Mouse (Mus musculus) liver, embryonic 14.5 days (tissue): ENCODE results near the gene Kpna6. TPM values are rescaled to one million over a fixed set of nuclear protein-coding genes. Genes with fewer than 3 reads are reported as not detected.
A peak's percentile ranks its signal among the peaks of the same experiment; 100 is the strongest.

Experiments
- ATAC-seq: fragments of 200-750 bp; cut with Nextera tagmentation; 2 replicates; pipeline ENCODE4 v1.8.0; 2017; ENCODE audit warnings: moderate number of reproducible peaks, mild to moderate bottlenecking, moderate library complexity; ENCODE audit not compliant: insufficient read depth
- DNase-seq, 3 experiments: peaks; one replicate each; pipeline ENCODE4 v3.0.0-alpha.2; 2012 to 2013; ENCODE audit warnings: low read depth in 3 of 3, low spot score in 3 of 3
- H3K27ac ChIP-seq: fragments of 300-500 bp; sonication (generic); 2 replicates; pipeline ENCODE4 v1.5.1; 2014; ENCODE audit warnings: moderate library complexity, mild to moderate bottlenecking, control low read depth, inconsistent platforms
- H3K27me3 ChIP-seq: fragments of 300-500 bp; sonication (generic); 2 replicates; pipeline ENCODE4 v1.6.1; 2014; ENCODE audit warnings: mild to moderate bottlenecking, low read length, moderate library complexity; ENCODE audit not compliant: control insufficient read depth, insufficient read depth
- H3K36me3 ChIP-seq: fragments of 300-500 bp; sonication (generic); replicated peaks from 2 replicates; pipeline ENCODE4 v1.6.1; 2014; ENCODE audit warnings: low read depth; ENCODE audit not compliant: control insufficient read depth, insufficient read depth
- H3K4me1 ChIP-seq, 2 experiments: fragments of 200-500 bp in 1 of 2; fragments of 300-500 bp in 1 of 2; sonication (generic) in 1 of 2; replicated peaks; 2 replicates each; pipeline ENCODE4 v1.6.1; 2012 to 2014; ENCODE audit warnings: antibody characterized with exemption in 1 of 2, inconsistent platforms in 1 of 2, low read length in 1 of 2; ENCODE audit not compliant: control insufficient read depth in 2 of 2, insufficient read depth in 2 of 2
- H3K4me2 ChIP-seq: fragments of 300-500 bp; sonication (generic); 2 replicates; pipeline ENCODE4 v1.6.1; 2014; ENCODE audit warnings: low read depth, mild to moderate bottlenecking, control low read depth, moderate library complexity
- H3K4me3 ChIP-seq, 2 experiments: fragments of 200-500 bp in 1 of 2; fragments of 300-500 bp in 1 of 2; sonication (generic) in 1 of 2; 2 replicates each; pipeline ENCODE4 v1.5.1; 2012 to 2014; ENCODE audit warnings: low read depth in 2 of 2, low read length in 2 of 2, mild to moderate bottlenecking in 2 of 2, control low read depth in 1 of 2, inconsistent platforms in 1 of 2, moderate library complexity in 1 of 2; ENCODE audit not compliant: insufficient read depth in 1 of 2
- H3K9ac ChIP-seq: fragments of 300-500 bp; sonication (generic); replicated peaks from 2 replicates; pipeline ENCODE4 v1.6.1; 2014; ENCODE audit warnings: mild to moderate bottlenecking, control low read depth, moderate library complexity
- H3K9me3 ChIP-seq: fragments of 300-500 bp; sonication (generic); 2 replicates; pipeline ENCODE4 v1.6.1; 2016; ENCODE audit warnings: low read length, mixed read lengths; ENCODE audit not compliant: control insufficient read depth
- CTCF ChIP-seq: IDR thresholded peaks from 2 replicates; pipeline ENCODE4 v1.5.1; 2016; ENCODE audit warnings: antibody characterized with exemption, low read depth, control low read depth
- EP300 ChIP-seq: IDR thresholded peaks from 2 replicates; pipeline ENCODE4 v1.6.1; 2016; ENCODE audit warnings: antibody characterized with exemption, low read depth
- WGBS: fragments of 180-500 bp; shearing (Covaris S2); extraction: QIAGEN DNeasy Blood & Tissue Kit; methylation state at CpG from one replicate; pipeline ENCODE4 v1.1.7; 2014; ENCODE audit not compliant: insufficient replicate concordance; 5-methylcytosine and 5-hydroxymethylcytosine counted together
- microRNA-seq: library from miRNA; unstranded; fragments of <30 nt; microRNA quantifications from one replicate; pipeline ENCODE4, GENCODE M21; 2016
- polyA plus RNA-seq, 2 experiments: library from polyadenylated mRNA; depleted of rRNA in 1 of 2; stranded (reverse) in 1 of 2; unstranded in 1 of 2; fragments of >200 nt; fragmentation: Nextera tagmentation in 1 of 2; extraction: Ambion mirVana in 1 of 2; gene quantifications; 2 replicates each; pipeline versions ENCODE4 v1.2.1 to v1.2.3; 2012 to 2014

Gene Kpna6
- polyA plus RNA-seq, 2 experiments: 5.4 to 10.1 TPM

DNA sequence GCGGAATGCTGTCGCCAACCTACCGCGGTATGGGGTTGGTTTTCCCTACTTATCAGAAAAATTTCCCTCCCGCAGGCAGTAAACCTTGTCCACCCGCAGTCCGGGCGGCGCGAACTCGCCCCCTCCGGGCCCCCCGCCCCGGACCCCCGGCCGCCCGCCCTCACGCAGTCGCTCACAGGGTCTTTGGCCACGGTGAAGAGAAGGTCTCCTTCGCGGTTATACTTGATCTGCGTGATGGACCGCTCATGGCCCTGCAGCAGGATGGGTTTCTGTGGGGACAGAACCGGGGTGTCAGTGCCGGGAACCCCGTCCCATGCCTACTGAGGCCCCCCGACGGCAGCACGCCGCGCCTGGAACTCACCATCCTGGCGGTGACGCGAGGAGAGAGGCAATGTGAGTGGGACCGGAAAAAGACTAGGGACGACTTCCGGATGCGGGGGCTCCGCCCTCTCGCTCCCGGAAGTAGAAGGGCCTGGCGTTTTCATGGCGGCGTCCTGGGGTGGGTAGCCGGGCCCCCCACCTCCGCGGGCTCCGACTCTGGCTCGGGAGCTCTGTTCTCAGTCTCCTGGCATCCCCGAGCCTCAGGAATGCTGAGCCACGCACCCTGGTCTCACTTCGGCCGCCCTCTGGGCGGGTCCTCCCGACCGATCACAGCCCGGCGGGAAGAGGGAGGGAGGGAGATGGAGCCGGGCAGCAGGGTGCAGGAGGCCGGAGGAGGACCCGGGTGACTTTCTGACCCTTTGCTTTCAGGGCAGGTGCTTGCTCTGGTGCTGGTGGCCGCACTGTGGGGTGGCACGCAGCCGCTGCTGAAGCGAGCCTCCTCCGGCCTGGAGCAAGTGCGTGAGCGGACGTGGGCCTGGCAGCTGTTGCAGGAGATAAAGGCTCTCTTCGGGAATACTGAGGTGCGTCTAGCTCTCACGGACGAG, 72.1 kb downstream of the Kpna6 start, which contains the start of the genes Eif3i and Tmem234:
Gene Eif3i (minus strand): TSS at position 416 of the 926 bp plus-strand sequence.
Gene Tmem234 (plus strand): TSS at position 436 of the 926 bp plus-strand sequence.
- Histone ChIP-seq H3K4me1 (peaks cover 16% of the 10 kb centered on the region in 2 experiments), H3K27me3 (no peaks in the 10 kb centered on the region), H3K4me3 (peak within 1 kb of the TSS; percentile 70 to 93), H3K9ac (peak within 1 kb of the TSS; percentile 93), H3K4me2 (peak within 1 kb of the TSS; percentile 89), H3K27ac (peak within 1 kb of the TSS; percentile 81), H3K9me3 (no peaks in the 10 kb centered on the region), H3K36me3 (peaks cover 42% of the 10 kb centered on the region)
- whole genome bisulfite sequencing: under 1% methylated on average over 74 of the region's 74 CpGs
- ATAC-seq: peak; percentile 91
- TF ChIP-seq EP300 (peak; percentile 36; the same call in 1 of the 2 replicates), CTCF (peak; percentile 37)
- peak; percentile 68 to 75 (median 70) for DNase-seq

Small RNA genes within 50 kb of the gene (microRNA-seq; reads per million reads assigned to microRNA genes)
- not detected for gene Mir7016

Other genes starting within 250 kb of the Kpna6 start
- gene Zbtb8b, start 231.9 kb downstream of the Kpna6 start, polyA plus RNA-seq (2012; rRNA removed): 0.31 and 0.39 TPM in 2 replicates
- gene Zbtb8b, start 231.9 kb downstream of the Kpna6 start, polyA plus RNA-seq (2014; fragmentation: Nextera tagmentation; extraction: Ambion mirVana): 0.80 and 0.91 TPM in 2 replicates
- gene Bsdc1, start 211.2 kb downstream of the Kpna6 start, polyA plus RNA-seq (2012; rRNA removed): 30.5 and 34.7 TPM in 2 replicates
- 52.1 and 52.4 TPM in 2 replicates for gene Bsdc1, start 211.2 kb downstream of the Kpna6 start, polyA plus RNA-seq (2014; fragmentation: Nextera tagmentation; extraction: Ambion mirVana)
- gene Tssk3, start 181.7 kb downstream of the Kpna6 start, polyA plus RNA-seq (2012; rRNA removed): not detected in 2 replicates
- gene Tssk3, start 181.7 kb downstream of the Kpna6 start, polyA plus RNA-seq (2014; fragmentation: Nextera tagmentation; extraction: Ambion mirVana): not detected in 2 replicates
- gene Fam229a, start 181.6 kb downstream of the Kpna6 start, polyA plus RNA-seq (2012; rRNA removed): 0.40 and 0.54 TPM in 2 replicates
- 0.37 and 0.44 TPM in 2 replicates for gene Fam229a, start 181.6 kb downstream of the Kpna6 start, polyA plus RNA-seq (2014; fragmentation: Nextera tagmentation; extraction: Ambion mirVana)
- gene Marcksl1, start 159.2 kb downstream of the Kpna6 start, polyA plus RNA-seq (2012; rRNA removed): 30.6 and 34.8 TPM in 2 replicates
- gene Marcksl1, start 159.2 kb downstream of the Kpna6 start, polyA plus RNA-seq (2014; fragmentation: Nextera tagmentation; extraction: Ambion mirVana): 38.2 and 42.0 TPM in 2 replicates
- 59.4 and 76.5 TPM in 2 replicates for gene Hdac1, start 130.1 kb downstream of the Kpna6 start, polyA plus RNA-seq (2012; rRNA removed)
- 107 and 114 TPM in 2 replicates for gene Hdac1, start 130.1 kb downstream of the Kpna6 start, polyA plus RNA-seq (2014; fragmentation: Nextera tagmentation; extraction: Ambion mirVana)
- 2.7 and 3.1 TPM in 2 replicates for gene Lck, start 99.1 kb downstream of the Kpna6 start, polyA plus RNA-seq (2012; rRNA removed)
- 3.9 TPM in 2 replicates for gene Lck, start 99.1 kb downstream of the Kpna6 start, polyA plus RNA-seq (2014; fragmentation: Nextera tagmentation; extraction: Ambion mirVana)
- 7.6 TPM in 2 replicates for gene Fam167b, start 94.2 kb downstream of the Kpna6 start, polyA plus RNA-seq (2012; rRNA removed)
- gene Fam167b, start 94.2 kb downstream of the Kpna6 start, polyA plus RNA-seq (2014; fragmentation: Nextera tagmentation; extraction: Ambion mirVana): 5.4 and 5.8 TPM in 2 replicates
- 223 and 242 TPM in 2 replicates for gene Eif3i, start 72.1 kb downstream of the Kpna6 start, polyA plus RNA-seq (2012; rRNA removed)
- gene Eif3i, start 72.1 kb downstream of the Kpna6 start, polyA plus RNA-seq (2014; fragmentation: Nextera tagmentation; extraction: Ambion mirVana): 201 and 225 TPM in 2 replicates
- 78.5 and 84.2 TPM in 2 replicates for gene Tmem234, start 72.1 kb downstream of the Kpna6 start, polyA plus RNA-seq (2012; rRNA removed)
- 108 and 129 TPM in 2 replicates for gene Tmem234, start 72.1 kb downstream of the Kpna6 start, polyA plus RNA-seq (2014; fragmentation: Nextera tagmentation; extraction: Ambion mirVana)
- gene Dcdc2b, start 58.5 kb downstream of the Kpna6 start, polyA plus RNA-seq (2012; rRNA removed): 0.28 and 0.47 TPM in 2 replicates
- 0.19 and 0.61 TPM in 2 replicates for gene Dcdc2b, start 58.5 kb downstream of the Kpna6 start, polyA plus RNA-seq (2014; fragmentation: Nextera tagmentation; extraction: Ambion mirVana)
- gene Iqcc, start 53.7 kb downstream of the Kpna6 start, polyA plus RNA-seq (2012; rRNA removed): 6.2 and 8.8 TPM in 2 replicates
- 7.0 and 9.2 TPM in 2 replicates for gene Iqcc, start 53.7 kb downstream of the Kpna6 start, polyA plus RNA-seq (2014; fragmentation: Nextera tagmentation; extraction: Ambion mirVana)
- 5.7 and 12.0 TPM in 2 replicates for gene Ccdc28b, start 48.8 kb downstream of the Kpna6 start, polyA plus RNA-seq (2012; rRNA removed)
- 11.0 and 12.4 TPM in 2 replicates for gene Ccdc28b, start 48.8 kb downstream of the Kpna6 start, polyA plus RNA-seq (2014; fragmentation: Nextera tagmentation; extraction: Ambion mirVana)
- gene Txlna, start 31.7 kb downstream of the Kpna6 start, polyA plus RNA-seq (2012; rRNA removed): 12.2 and 17.0 TPM in 2 replicates
- 26.3 and 30.3 TPM in 2 replicates for gene Txlna, start 31.7 kb downstream of the Kpna6 start, polyA plus RNA-seq (2014; fragmentation: Nextera tagmentation; extraction: Ambion mirVana)
- 9.3 and 11.3 TPM in 2 replicates for gene Tmem39b, start 24.1 kb upstream of the Kpna6 start, polyA plus RNA-seq (2012; rRNA removed)
- gene Tmem39b, start 24.1 kb upstream of the Kpna6 start, polyA plus RNA-seq (2014; fragmentation: Nextera tagmentation; extraction: Ambion mirVana): 5.5 and 6.0 TPM in 2 replicates
- gene Khdrbs1, start 69.5 kb upstream of the Kpna6 start, polyA plus RNA-seq (2012; rRNA removed): 12.5 and 16.7 TPM in 2 replicates
- gene Khdrbs1, start 69.5 kb upstream of the Kpna6 start, polyA plus RNA-seq (2014; fragmentation: Nextera tagmentation; extraction: Ambion mirVana): 24.0 and 28.2 TPM in 2 replicates
- 26.1 and 42.2 TPM in 2 replicates for gene Ptp4a2, start 138.5 kb upstream of the Kpna6 start, polyA plus RNA-seq (2012; rRNA removed)
- 150 and 154 TPM in 2 replicates for gene Ptp4a2, start 138.5 kb upstream of the Kpna6 start, polyA plus RNA-seq (2014; fragmentation: Nextera tagmentation; extraction: Ambion mirVana)